Mouse (Mus musculus): Measurements from ENCODE around the gene Axin2.
A peak's percentile ranks its signal among the peaks of the same experiment; 100 is the strongest.

Gene Axin2

DNA sequence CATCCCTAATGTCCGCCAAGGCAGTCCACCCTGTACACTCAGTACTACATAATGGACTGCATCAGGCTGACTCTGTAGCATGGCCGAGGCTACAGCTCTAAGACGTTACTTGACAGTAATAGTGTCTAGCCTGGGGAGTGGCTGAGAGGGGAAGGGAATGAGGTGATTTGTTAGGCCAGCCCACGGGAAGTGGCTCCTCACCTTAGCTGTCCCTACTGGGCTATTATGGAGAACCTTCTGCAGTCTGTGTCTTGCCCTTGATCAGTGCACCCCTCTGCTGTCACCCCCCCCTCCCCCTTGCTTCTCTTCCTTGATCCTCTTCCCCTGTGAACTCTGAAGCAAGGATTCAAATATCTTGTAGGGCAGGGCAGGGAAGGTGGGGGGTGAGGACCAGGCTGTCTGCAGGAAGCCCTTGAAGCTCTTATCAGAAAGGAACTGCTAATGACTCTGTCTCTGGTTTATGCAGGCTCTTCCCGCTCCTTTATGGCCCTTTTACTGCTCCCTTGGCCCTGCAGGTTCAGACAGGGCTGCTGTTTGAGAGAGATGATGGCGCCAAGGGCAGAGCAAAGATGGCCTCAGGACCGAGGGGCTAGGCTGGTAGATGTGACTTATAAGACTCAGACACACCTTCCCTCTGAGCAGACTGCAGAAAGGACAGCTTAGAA lies 13.4 kb upstream of the Axin2 start:
- DNase-seq, result no peak

- DNase-seq, result no peak
Observed at GRCm38 (mm10) chr11:108909396-108910195, 10.6 kb upstream of the Axin2 start.

GRCm38 (mm10) chr11:108910328-108910886 lies 9.7 kb upstream of the Axin2 start:
- no peak for DNase-seq

DNA sequence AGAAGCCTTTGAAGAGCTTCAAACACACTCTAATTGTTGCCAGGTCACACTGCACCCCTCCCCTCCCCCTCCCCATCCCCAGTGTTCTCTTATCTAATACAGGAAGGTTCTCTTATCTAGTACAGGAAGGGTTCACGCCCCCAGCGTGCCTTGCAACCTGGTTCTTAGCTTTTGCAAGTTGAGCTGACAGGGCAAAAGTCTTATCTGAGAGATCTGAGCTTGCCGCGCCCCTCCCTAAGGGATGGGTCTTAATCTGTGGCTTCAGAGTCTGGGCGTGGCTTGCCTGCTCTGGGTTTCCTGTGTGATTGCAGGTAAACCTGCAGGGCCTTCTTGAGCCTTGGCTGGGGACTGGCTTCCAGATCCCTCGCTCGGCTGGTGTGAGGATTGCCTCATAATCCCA lies 9.2 kb upstream of the Axin2 start:
- no peak for DNase-seq

GRCm38 (mm10) chr11:108912174-108912573 lies 8.0 kb upstream of the Axin2 start:
- no peak for DNase-seq

- peak; percentile 68 for DNase-seq
Observed at GRCm38 (mm10) chr11:108917422-108918324, 2.5 kb upstream of the Axin2 start.

DNA sequence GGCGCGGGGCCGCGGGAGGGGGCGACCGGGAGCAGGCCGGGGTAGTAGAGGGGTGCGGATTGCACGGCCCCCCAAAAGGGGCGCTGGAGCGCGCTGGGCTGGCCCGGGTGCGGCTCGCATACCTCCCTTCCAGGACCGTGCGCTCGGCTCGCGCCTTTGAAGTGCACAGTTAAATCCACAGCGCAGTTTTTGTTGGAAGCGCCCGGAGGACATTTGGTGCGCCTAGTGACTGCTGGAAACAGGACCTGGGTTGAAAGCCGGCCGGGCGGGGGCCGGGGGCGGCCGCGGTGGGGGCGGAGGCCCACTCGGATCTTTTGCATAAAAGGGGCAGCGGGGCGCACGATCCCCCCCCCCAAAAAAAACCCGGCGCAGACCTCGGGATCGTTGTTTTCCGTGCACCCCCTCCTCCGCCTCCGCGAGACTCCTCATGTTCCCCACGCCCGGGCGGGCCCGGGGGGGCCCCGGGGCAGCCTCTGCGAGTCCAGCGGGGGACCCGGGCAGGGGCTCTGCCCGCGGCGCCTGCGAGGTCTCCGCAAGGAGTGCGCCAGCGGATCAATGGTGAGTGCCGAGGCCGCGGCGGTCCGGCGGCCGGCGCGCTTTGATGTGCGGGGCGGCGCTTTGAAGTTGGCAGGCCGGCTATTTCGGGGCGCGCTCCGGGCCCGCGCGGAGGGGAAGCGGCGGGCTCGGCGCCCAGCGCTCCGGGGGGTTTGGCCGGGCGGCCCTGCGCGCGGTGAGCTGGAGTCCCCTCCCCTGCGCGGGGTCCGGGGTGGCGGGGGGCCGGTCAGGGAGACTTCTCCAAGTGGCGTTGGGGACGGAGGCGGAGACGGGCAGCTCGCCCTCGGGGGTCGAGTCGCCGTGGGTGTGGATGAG lies 722 bp downstream of the Axin2 start:
- DNase-seq, result peak; percentile 95

DNA sequence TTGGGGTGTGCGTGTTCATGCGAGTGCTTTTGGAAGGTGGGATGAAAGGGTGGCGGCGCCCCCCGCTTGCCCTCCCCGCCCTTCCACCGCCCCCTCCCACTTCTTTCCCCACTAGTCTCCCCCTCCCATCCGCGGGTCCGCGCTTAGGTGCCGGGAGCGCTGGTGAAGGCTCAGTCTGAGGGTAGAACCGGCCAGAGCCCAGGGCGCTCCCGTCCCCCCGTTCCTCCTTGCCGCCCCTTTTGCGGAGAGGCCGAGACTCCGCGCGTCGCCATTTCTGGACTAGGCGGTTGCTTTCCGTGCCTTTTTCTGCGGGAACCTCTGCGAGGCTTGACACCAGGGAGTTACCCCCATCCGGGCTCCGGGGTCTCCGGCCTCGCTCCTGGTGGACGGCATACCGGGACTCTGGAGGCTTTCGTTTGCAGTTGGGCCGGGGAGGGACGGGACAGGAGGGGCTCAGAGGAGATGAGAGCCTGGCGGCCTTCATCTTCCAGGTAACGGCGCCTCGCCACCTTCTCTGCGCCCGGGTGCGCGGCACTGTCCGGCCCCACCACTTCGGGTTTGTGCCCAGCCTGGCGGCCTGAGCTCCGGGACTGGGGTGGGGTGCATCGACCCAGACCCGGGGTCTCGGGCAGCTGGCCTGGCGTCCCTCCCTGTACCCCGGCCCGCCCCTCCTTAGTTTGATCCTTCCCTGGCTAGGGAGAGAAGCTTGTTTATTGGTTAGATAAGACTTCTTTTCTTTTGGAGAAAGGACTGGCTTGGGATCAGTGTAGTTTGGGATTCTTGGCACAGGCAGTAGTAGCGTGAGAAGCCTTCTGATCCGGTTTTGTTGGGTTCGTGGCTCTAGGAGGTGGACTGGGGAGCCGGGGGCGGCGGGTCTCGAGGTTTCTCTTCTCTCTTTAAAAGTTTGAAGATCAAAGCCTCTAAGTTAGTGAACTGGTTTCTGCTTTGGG lies 1.6 kb downstream of the Axin2 start:
- DNase-seq, result peak; percentile 79

DNA sequence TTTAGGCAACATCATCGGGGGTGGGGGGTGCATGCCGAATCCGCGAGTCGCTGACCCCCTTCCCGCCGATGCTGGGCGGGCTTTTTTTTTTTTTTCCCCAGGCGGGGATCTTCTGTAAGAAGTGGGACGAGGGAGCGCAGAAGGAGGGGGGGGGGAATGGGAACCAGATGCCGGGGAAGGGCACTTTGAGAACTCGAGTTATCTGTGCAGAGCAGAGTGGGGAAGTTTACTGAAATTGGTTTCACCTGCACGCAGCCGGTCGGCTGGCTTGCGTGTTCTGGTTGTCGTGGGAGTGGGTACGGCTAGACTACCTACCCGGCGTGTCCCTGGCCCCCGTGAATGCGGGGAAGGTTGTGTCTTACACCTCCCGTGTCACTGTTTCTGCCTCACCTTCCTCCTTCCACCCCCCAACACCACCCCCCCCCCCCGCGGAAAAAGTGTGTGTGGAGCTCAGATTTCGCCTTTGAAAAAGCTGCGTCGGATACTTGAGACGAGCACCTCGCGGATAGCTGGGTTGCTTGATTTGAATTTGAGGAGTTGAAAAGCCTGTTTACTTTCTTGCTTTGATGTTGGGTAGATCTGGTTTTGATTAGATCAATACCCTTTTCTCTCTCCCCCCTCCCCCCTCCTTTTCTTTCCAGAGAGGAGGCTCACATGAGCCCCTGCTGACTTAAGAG lies 2.5 kb downstream of the Axin2 start:
- peak; percentile 83 for DNase-seq

GRCm38 (mm10) chr11:108923188-108923575 lies 3.0 kb downstream of the Axin2 start:
- DNase-seq, result no peak

- DNase-seq, result no peak
Observed at GRCm38 (mm10) chr11:108923781-108924180, 3.6 kb downstream of the Axin2 start.

DNA sequence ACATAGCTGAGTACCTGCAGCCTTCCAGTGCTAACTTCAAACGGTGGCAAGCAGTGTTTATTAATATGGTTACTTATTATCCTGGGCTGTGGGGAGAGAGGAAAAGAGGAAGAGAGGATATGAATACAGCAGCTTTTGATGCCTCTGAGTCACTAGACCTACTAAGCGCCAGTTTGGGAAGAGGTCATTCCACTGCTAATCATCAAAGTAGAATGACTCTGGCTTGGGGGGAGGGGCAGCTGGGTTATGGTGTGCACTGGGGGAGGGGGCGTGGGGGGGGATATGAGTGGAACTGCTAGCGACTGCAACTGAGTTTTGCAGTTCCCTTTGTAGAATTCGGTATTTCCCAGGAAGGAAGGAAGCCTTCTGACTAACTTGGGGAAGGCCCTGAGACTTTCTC lies 4.2 kb downstream of the Axin2 start:
- no peak for DNase-seq

DNA sequence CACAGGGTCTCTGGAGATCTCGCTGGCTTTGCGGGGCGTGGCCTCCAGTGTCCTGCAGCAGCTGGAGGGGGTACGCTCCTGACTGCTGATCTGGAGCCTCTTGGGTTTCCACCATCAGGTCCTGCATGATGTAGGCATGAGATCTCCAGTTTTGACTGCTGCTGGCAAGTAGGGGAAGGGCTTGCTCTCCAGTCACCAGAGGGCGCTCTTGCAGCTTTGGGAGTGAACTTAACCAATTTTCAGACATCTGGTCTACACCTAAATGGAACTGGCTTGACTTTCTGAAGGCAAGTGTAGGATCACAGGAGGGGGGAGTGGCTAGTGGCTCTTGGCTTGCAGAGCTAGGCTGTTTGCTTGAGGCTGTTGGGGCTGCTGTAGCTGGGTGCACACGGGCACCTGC lies 5.1 kb downstream of the Axin2 start:
- peak; percentile 96 for DNase-seq

DNA sequence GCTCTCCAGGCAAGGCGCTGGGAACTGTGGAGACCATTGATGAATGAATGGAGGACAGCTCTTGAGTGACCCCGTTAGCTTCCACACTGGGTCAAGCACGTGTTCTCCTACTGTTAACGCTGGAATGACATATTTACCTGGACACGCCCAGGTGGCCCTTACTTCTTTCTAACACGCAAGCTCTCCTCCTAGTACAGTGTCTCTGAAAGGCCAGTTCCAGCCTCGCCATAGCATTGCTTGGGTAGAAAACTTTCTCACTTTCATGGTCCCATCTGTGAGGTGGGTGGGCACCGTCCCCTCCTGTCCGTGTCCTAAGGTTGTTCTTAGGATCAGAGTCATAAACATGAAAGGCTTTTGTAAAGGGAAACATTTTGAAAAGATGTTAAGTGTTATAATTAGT lies 5.7 kb downstream of the Axin2 start:
- no peak for DNase-seq

GRCm38 (mm10) chr11:108926345-108927092 lies 6.4 kb downstream of the Axin2 start:
- DNase-seq, result no peak

- DNase-seq, result no peak
Observed at GRCm38 (mm10) chr11:108927093-108927444, 6.9 kb downstream of the Axin2 start.

GRCm38 (mm10) chr11:108928096-108928495 lies 7.9 kb downstream of the Axin2 start:
- DNase-seq, result no peak

DNA sequence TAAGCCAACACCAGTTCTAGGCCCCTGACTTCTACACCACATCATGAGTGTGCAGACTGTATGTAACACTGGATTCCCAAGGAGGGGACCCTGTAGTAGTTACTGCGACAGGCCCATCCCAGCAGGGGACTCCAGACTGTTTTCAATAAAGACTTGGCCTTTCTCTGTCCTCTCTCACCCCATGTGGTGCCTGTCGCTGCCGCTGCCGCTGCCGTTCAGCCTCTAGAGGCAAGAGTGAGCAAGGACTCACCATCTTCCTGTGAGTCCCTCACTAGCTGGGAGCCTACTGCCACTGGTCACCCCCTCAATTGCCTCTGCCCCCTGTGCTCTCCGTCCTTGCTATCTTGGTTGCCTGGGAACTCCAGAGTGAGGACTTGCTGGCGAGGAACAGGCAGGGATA lies 8.6 kb downstream of the Axin2 start:
- DNase-seq, result peak; percentile 69

DNA sequence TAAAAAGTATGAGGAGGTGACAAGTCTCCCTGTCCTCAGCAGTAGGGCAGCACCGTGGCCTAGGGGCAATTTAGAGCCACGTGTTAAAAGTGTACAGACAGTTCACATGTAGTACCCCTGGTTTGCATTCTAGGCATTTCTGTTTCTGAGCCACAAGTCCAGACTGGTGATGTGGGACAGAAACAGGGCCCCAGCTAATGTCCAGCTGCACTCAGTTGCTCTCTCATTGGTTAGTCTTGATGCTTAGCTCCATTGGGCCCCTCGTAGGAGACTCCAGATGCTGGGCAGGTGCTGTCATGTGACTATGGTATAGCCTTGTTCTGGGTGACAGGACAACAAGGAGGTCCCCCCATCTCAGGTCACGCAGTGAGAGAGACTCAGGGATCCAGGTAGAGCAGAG lies 9.0 kb downstream of the Axin2 start:
- DNase-seq, result no peak

DNA sequence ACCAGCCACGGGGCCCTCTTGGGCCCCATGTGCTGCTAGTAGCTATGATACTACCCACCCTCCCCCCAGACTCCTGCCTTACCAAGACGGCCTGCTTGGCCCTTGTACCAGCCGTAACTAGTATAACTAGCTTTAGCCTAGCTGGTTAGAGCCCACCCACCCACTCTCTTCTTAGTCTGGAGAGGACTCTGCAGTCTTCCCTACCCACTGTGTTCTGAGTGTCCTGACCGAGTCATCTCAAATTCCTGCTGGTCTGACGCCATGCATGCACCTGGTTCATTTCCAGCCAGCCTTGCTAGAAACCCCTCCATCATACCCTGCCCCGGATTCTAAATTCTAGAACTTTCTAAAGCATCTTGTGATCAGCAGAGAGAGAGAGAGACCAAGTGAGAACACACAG lies 9.6 kb downstream of the Axin2 start:
- no peak for DNase-seq
